Mouse (Mus musculus): ENCODE results near the gene Pard6b. TPM values are rescaled to one million over a fixed set of nuclear protein-coding genes. Genes with fewer than 3 reads are reported as not detected.

Pard6b gene
- polyA plus RNA-seq, 1 experiment from 2014 or later, result 7.1 TPM

- DNase-seq (ENCODE audit: low spot score) (no peak), ATAC-seq (ENCODE audit: low FRiP score) (no peak)
- Histone ChIP-seq H3K9ac (ENCODE audit: low read depth, low read length) (no peak overlapping the region), H3K27ac (ENCODE audit: low read depth, low read length) (no peak overlapping the region), H3K27me3 (ENCODE audit: control insufficient read depth, insufficient read depth, low read length) (peaks cover 3% of the 10 kb centered on the region; the same call in 1 of the 2 replicates), H3K4me3 (ENCODE audit: low read depth, low read length) (no peak overlapping the region), H3K4me2 (replicated peaks; ENCODE audit: low read depth, low read length) (no peak overlapping the region), H3K4me1 (replicated peaks; ENCODE audit: control insufficient read depth, insufficient read depth, low read length) (peaks cover 3% of the 10 kb centered on the region; the same call in 1 of the 2 replicates), H3K36me3 (ENCODE audit: control insufficient read depth, insufficient read depth, low read length) (no peaks in the 10 kb centered on the region), H3K9me3 (ENCODE audit: control insufficient read depth, low read length) (no peaks in the 10 kb centered on the region)
- WGBS, result 82% methylated on average over 12 of the region's 12 CpGs
Observed at GRCm38 (mm10) chr2:168119123-168119522, 38.3 kb downstream of the Pard6b start.

DNA sequence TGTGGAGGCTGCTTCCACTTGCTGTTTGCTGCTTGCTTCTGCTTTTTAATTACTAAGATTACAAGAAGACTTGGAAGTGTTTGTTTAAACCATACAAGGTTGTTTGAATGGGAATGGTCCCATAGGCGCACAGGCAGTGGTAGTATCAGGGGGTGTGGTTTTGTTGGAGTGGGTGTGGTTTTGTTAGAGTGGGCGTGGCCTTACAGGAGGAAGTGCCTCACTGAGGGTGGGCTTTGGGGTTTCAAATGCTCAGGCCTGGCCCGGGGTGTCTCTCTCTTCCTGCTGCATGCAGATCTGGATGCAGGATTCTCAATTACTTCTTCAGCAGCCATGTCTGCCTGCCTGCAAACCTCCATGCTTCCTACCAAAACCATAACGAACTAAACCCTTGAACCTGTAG is 40.1 kb downstream of the Pard6b start:
- no peak for DNase-seq (ENCODE audit: low spot score)
- no peak overlapping the region for H3K4me2 ChIP-seq (replicated peaks; ENCODE audit: low read depth, low read length)

GRCm38 (mm10) chr2:168123652-168124051 is 42.8 kb downstream of the Pard6b start:
- Histone ChIP-seq H3K9me3 (ENCODE audit: control insufficient read depth, low read length) (no peaks in the 10 kb centered on the region), H3K4me2 (replicated peaks; ENCODE audit: low read depth, low read length) (no peak overlapping the region), H3K27ac (ENCODE audit: low read depth, low read length) (no peak overlapping the region), H3K9ac (ENCODE audit: low read depth, low read length) (no peak overlapping the region), H3K4me3 (ENCODE audit: low read depth, low read length) (no peak overlapping the region), H3K36me3 (ENCODE audit: control insufficient read depth, insufficient read depth, low read length) (no peaks in the 10 kb centered on the region), H3K27me3 (ENCODE audit: control insufficient read depth, insufficient read depth, low read length) (no peaks in the 10 kb centered on the region), H3K4me1 (replicated peaks; ENCODE audit: control insufficient read depth, insufficient read depth, low read length) (0 out of 2 replicates have a peak, but pooled peaks cover 5% of the 10 kb centered on the region)
- WGBS, result 94% methylated on average over 6 of the region's 6 CpGs
- ATAC-seq (ENCODE audit: low FRiP score) (no peak), DNase-seq (ENCODE audit: low spot score) (no peak)

More for the DNA sequence above, 40.1 kb downstream of the Pard6b start:
- no peak overlapping the region for H3K4me3 ChIP-seq (ENCODE audit: low read depth, low read length)
- H3K27me3 ChIP-seq (ENCODE audit: control insufficient read depth, insufficient read depth, low read length), result peaks cover 3% of the 10 kb centered on the region; the same call in 1 of the 2 replicates
- ATAC-seq (ENCODE audit: low FRiP score), result no peak
- no peak overlapping the region for H3K9ac ChIP-seq (ENCODE audit: low read depth, low read length)
- H3K4me1 ChIP-seq (replicated peaks; ENCODE audit: control insufficient read depth, insufficient read depth, low read length), result peaks cover 5% of the 10 kb centered on the region; the same call in 1 of the 2 replicates
- no peaks in the 10 kb centered on the region for H3K9me3 ChIP-seq (ENCODE audit: control insufficient read depth, low read length)
- H3K36me3 ChIP-seq (ENCODE audit: control insufficient read depth, insufficient read depth, low read length), result no peaks in the 10 kb centered on the region
- no peak overlapping the region for H3K27ac ChIP-seq (ENCODE audit: low read depth, low read length)
- WGBS, result 87% methylated on average over 4 of the region's 4 CpGs

GRCm38 (mm10) chr2:168125288-168126089 is 44.7 kb downstream of the Pard6b start:
- DNase-seq (ENCODE audit: low spot score) (peak; percentile 30), ATAC-seq (ENCODE audit: low FRiP score) (0 out of 2 replicates have a peak, but pooled peaks have one; percentile 54)
- WGBS, result 32% methylated on average over 11 of the region's 11 CpGs

DNA sequence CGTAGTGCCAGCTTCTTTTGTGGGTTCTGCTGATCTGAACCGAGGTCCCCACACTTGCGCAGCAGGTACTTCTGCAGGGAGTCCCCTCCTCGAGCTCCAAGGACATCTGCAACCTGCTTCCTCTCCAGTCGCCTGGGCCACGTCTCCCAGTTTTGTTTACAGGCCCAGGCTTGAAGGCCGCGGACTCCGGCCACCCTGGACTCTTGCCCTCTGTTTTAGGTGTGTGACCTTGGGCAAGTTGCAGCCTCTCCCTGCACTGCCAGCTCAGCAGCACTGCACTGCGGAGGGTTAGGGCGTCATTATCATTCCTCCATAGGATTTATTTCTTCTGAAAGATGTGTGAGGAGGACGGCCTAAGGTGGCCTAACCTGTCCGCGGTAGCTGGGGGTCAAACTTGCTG is 47.0 kb downstream of the Pard6b start:
- no peak for ATAC-seq (ENCODE audit: low FRiP score)
- H3K4me3 ChIP-seq (ENCODE audit: low read depth, low read length), result no peak overlapping the region
- no peaks in the 10 kb centered on the region for H3K9me3 ChIP-seq (ENCODE audit: control insufficient read depth, low read length)
- DNase-seq (ENCODE audit: low spot score), result no peak
- no peaks in the 10 kb centered on the region for H3K27me3 ChIP-seq (ENCODE audit: control insufficient read depth, insufficient read depth, low read length)
- no peaks in the 10 kb centered on the region for H3K36me3 ChIP-seq (ENCODE audit: control insufficient read depth, insufficient read depth, low read length)
- 89% methylated on average over 14 of the region's 14 CpGs for WGBS
- no peak overlapping the region for H3K9ac ChIP-seq (ENCODE audit: low read depth, low read length)
- H3K4me1 ChIP-seq (replicated peaks; ENCODE audit: control insufficient read depth, insufficient read depth, low read length), result 0 out of 2 replicates have a peak, but pooled peaks cover 5% of the 10 kb centered on the region
- no peak overlapping the region for H3K4me2 ChIP-seq (replicated peaks; ENCODE audit: low read depth, low read length)
- H3K27ac ChIP-seq (ENCODE audit: low read depth, low read length), result no peak overlapping the region

More at GRCm38 (mm10) chr2:168125288-168126089, 44.7 kb downstream of the Pard6b start:
- Histone ChIP-seq H3K27ac (ENCODE audit: low read depth, low read length) (no peak overlapping the region), H3K36me3 (ENCODE audit: control insufficient read depth, insufficient read depth, low read length) (no peaks in the 10 kb centered on the region), H3K9me3 (ENCODE audit: control insufficient read depth, low read length) (no peaks in the 10 kb centered on the region), H3K27me3 (ENCODE audit: control insufficient read depth, insufficient read depth, low read length) (no peaks in the 10 kb centered on the region), H3K9ac (ENCODE audit: low read depth, low read length) (no peak overlapping the region), H3K4me3 (ENCODE audit: low read depth, low read length) (no peak overlapping the region), H3K4me1 (replicated peaks; ENCODE audit: control insufficient read depth, insufficient read depth, low read length) (0 out of 2 replicates have a peak, but pooled peaks cover 5% of the 10 kb centered on the region), H3K4me2 (replicated peaks; ENCODE audit: low read depth, low read length) (no peak overlapping the region)

DNA sequence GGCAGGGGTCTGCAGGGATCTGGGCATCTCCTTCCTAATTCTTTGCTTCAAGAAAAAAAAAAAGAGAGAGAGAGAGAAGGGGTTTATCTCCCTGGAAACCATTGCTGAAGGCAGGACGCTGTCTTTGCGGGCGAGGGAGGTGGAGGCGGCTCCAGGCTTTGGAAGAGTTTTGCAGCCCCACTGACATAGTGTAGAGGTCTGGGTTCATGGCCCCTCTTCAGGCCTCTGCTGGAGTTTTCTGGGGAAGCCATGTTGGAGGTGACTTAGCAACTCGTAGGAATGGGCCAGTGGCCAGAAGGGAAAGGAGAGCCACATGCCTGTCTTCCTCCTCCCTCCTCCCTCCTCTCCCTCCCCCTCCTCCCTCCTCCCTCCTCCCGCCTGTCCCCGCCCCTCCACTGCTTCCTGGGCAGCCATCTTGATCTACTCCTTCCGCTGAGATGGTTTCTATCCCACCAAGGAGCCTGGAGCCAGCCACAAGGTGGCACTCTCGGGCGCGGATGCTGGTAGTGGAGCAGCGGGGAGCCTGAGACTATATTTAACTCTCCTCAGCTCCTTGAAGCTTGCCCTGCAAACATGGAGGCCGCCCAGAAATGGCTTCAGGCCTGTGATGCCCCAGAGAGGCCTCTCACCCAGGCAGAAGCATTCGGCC is 47.5 kb downstream of the Pard6b start:
- H3K27ac ChIP-seq (ENCODE audit: low read depth, low read length), result no peak overlapping the region
- no peaks in the 10 kb centered on the region for H3K36me3 ChIP-seq (ENCODE audit: control insufficient read depth, insufficient read depth, low read length)
- 0 out of 2 replicates have a peak, but pooled peaks cover 5% of the 10 kb centered on the region for H3K4me1 ChIP-seq (replicated peaks; ENCODE audit: control insufficient read depth, insufficient read depth, low read length)
- no peaks in the 10 kb centered on the region for H3K27me3 ChIP-seq (ENCODE audit: control insufficient read depth, insufficient read depth, low read length)
- 34% methylated on average over 13 of the region's 14 CpGs for WGBS
- H3K9ac ChIP-seq (ENCODE audit: low read depth, low read length), result no peak overlapping the region
- DNase-seq (ENCODE audit: low spot score) (peak; percentile 91), ATAC-seq (ENCODE audit: low FRiP score) (peak; percentile 76)
- H3K4me2 ChIP-seq (replicated peaks; ENCODE audit: low read depth, low read length), result no peak overlapping the region
- no peaks in the 10 kb centered on the region for H3K9me3 ChIP-seq (ENCODE audit: control insufficient read depth, low read length)
- H3K4me3 ChIP-seq (ENCODE audit: low read depth, low read length), result no peak overlapping the region

DNA sequence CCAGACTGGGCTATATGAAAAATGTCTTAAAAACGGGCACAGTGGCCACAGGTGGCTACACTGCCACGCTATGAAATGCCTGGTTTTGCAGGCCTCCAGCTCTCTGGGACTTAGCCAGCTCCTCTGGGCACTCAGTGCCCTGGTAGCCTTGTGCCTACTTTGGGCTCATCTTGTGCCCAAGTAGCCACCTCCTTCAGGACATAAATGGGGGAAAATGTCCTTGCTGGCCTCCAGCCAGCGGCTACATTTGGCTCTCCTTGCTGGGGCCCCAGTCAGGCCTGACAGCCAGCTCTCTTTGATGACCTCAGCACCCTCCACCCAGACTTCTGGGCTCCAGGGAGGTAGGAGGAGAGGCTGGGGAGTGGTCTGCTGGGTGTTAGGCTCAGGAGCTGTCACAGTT is 49.2 kb downstream of the Pard6b start:
- H3K36me3 ChIP-seq (ENCODE audit: control insufficient read depth, insufficient read depth, low read length), result no peaks in the 10 kb centered on the region
- no peak overlapping the region for H3K27ac ChIP-seq (ENCODE audit: low read depth, low read length)
- no peak overlapping the region for H3K4me3 ChIP-seq (ENCODE audit: low read depth, low read length)
- 84% methylated on average over 3 of the region's 3 CpGs for whole genome bisulfite sequencing
- no peaks in the 10 kb centered on the region for H3K9me3 ChIP-seq (ENCODE audit: control insufficient read depth, low read length)
- H3K27me3 ChIP-seq (ENCODE audit: control insufficient read depth, insufficient read depth, low read length), result no peaks in the 10 kb centered on the region
- ATAC-seq (ENCODE audit: low FRiP score) (no peak), DNase-seq (ENCODE audit: low spot score) (no peak)
- no peak overlapping the region for H3K4me2 ChIP-seq (replicated peaks; ENCODE audit: low read depth, low read length)
- H3K9ac ChIP-seq (ENCODE audit: low read depth, low read length), result no peak overlapping the region
- H3K4me1 ChIP-seq (replicated peaks; ENCODE audit: control insufficient read depth, insufficient read depth, low read length), result 0 out of 2 replicates have a peak, but pooled peaks cover 2% of the 10 kb centered on the region

DNA sequence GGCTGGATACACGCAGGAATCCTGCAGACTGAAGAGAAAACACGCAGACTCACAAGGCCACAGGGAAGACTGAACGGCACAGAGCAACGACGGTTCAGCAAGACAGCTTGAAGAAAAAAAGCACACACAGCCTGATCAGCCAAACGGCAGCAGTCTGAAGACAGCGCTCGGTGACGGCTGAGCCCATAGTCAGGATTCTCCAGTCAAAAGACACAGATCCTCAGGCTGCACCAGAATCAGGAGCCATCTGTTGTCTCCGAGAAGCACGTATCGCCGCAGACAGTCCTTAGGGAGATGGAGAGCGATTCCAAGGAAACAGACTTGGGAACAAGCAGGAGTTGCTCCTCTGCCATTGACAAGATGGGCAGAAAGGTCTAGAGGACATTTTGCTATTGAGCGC is 56.4 kb downstream of the Pard6b start:
- H3K4me2 ChIP-seq (replicated peaks; ENCODE audit: low read depth, low read length), result no peak overlapping the region
- no peak for DNase-seq (ENCODE audit: low spot score)

More for the DNA sequence above, 56.4 kb downstream of the Pard6b start:
- Histone ChIP-seq H3K9me3 (ENCODE audit: control insufficient read depth, low read length) (no peaks in the 10 kb centered on the region), H3K27me3 (ENCODE audit: control insufficient read depth, insufficient read depth, low read length) (no peaks in the 10 kb centered on the region), H3K9ac (ENCODE audit: low read depth, low read length) (no peak overlapping the region), H3K4me1 (replicated peaks; ENCODE audit: control insufficient read depth, insufficient read depth, low read length) (no peaks in the 10 kb centered on the region), H3K36me3 (ENCODE audit: control insufficient read depth, insufficient read depth, low read length) (no peaks in the 10 kb centered on the region), H3K27ac (ENCODE audit: low read depth, low read length) (no peak overlapping the region), H3K4me3 (ENCODE audit: low read depth, low read length) (no peak overlapping the region)
- 74% methylated on average over 15 of the region's 15 CpGs for WGBS
- no peak for ATAC-seq (ENCODE audit: low FRiP score)
